Mouse (Mus musculus) MEL (cell line): ENCODE data around the gene Rasip1.

Source experiments
- BHLHE40 ChIP-seq: IDR thresholded peaks from 2 replicates; pipeline ENCODE4 v1.6.1; 2012; ENCODE audit warnings: low read depth, mild to moderate bottlenecking, inconsistent platforms, low read length, improper control_type of control experiment, borderline replicate concordance
- ETS1 ChIP-seq: IDR thresholded peaks from 2 replicates; pipeline ENCODE4 v1.6.1; 2012; ENCODE audit warnings: low read depth, mild to moderate bottlenecking, inconsistent platforms, low read length, improper control_type of control experiment, moderate library complexity
- NELFE ChIP-seq: IDR thresholded peaks from 2 replicates; pipeline ENCODE4 v1.6.1; 2011; ENCODE audit warnings: low read depth, low read length, improper control_type of control experiment
- ZKSCAN1 ChIP-seq: IDR thresholded peaks from 2 replicates; pipeline ENCODE4 v1.6.1; 2012; ENCODE audit warnings: low read depth, mild to moderate bottlenecking, inconsistent platforms, low read length, improper control_type of control experiment, moderate library complexity

DNA sequence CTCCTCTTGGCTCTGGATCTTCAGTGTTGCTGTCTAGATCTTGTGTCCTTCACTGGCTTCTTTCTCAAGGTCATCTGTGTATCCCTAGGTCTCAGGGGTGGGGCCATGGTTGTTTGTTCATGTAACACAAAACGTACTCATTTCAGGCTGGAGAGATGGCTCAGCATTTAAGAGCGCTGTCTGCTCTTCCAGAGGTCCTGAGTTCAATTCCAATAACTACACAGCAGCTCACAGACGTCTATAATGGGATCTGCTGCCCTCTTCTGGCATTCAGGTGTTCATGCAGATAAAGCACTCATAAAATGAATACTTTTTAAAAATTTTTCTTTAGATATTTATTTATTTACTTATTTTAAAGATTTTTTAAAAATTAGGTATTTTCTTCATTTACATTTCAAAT is 36.4 kb upstream of the Rasip1 start:
- TF ChIP-seq NELFE (no peak), ZKSCAN1 (no peak), BHLHE40 (no peak), ETS1 (no peak)
